Mouse (Mus musculus) layer of hippocampus, adult 18-20 months (tissue): Measurements from ENCODE around the gene Plxna1. TPM values are rescaled to one million over a fixed set of nuclear protein-coding genes. Genes with fewer than 3 reads are reported as not detected.

ENCODE experiments used
- DNase-seq, 2 experiments: peaks; one replicate each; pipeline ENCODE4 v3.0.0; 2022; ENCODE audit warnings: low spot score in 2 of 2
- total RNA-seq, 2 experiments: library from RNA; stranded (reverse); gene quantifications; 2 replicates each; pipeline ENCODE4 v1.2.3; 2021

The Plxna1 gene
- total RNA-seq, 2 experiments from 2014 or later: 112 to 119 TPM

DNA sequence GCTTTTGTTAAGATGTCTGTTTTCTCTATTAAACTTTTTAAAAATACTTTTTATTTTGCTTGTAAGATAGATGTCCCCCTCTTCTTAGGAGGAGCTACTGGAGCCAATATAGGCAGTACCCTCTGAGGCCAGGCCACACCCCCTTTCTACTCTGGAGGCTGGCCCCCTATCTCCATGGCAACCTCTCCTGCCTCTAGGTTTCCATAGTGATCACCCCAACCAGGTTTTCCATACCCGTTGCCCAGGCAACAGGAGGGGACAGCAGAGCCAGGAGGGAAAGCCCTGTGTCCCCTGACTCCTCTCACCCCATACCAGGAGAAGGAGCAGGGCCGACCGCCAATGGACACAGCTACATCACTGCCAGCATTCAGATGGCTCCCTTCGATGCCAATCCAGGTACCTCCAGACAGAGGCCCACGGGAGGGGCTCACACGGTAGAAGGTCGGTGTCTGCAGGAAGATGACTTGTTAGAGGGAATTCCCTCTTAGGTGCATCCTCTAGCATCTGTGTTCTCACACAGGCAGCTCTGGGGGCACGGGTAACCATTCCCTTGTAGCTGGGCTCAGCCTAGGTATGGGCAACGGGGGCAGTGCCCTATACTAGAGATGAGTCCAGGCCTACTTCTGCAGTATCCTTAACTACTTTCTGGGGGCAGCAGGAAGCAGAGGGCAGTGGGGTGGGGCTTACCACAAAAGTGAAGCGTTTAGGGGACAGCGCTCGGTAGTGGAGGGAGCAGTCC is 28.3 kb downstream of the Plxna1 start:
- no peak for DNase-seq

DNA sequence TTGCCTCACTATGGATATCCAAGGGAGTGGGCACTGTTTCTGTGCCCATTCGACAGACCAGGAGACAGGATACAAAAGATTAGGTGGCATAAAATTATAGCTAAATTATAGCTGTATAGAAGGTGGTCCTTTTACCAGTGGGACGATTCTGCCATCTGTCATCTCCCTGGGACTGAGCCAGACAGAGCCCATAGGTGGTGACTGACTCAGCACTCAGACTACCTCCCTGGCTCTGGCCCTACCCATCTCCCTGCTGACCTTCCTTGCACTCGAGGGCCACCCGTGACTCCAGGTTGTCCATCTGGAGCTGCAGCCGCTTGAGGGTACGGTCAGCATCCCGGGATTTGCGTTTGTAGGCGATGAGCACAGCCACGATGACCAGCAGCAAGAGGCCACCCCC is 31.5 kb downstream of the Plxna1 start:
- DNase-seq: no peak

DNA sequence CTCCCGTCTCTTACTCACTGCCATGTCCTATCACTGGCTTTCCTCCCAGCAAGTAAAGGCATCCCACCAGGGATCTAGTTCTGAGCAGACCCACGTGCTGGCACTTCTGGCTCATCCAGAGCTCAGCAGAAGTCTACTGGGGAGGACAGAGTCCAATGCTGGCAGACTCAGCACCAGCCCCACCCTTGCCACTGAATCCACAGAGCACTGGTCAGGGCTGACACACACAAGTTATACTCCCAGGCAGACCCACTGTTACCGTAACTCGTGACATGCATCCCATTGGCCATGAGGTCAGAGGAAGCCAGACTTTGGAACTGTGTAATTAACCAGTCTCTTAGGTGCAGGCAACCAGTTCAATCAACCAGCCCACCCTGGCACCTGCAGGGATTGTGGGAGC is 33.8 kb downstream of the Plxna1 start:
- DNase-seq: no peak

DNA sequence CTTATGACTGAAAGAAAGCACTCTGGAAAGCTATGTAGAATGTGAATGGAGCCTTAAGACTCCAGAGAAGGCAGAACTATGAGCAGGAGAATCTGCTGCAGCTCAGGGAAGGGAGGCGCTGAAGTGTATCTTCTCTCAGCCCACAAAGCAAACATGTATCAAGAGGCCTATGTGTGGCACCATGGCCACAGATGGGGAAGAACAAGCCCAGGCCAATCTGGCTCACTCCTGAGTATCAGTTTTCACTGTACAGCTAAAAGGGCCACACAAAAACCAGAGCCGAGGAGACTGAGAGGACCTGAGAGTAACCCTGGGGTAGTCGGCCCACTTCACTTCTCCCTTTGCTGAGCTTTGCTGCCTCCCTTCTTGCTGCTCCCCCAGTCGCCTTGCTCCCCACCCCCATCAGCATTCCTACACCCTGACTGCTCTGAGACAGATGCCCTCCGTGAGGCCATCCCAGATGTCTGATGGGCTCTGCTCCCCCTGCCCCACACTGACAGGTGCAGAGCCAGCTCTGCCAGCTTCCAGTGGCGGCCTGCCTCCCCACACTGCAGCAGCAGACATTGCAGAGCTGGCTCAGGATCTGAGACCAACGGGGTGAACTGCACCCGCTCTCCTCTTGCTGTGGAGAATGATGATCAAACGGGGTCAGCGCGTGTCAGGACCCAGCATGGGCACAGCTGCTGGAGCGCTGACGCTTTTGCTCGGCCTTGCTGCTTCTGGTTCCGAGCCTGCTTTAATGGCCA is 34.5 kb downstream of the Plxna1 start:
- DNase-seq: no peak

DNA sequence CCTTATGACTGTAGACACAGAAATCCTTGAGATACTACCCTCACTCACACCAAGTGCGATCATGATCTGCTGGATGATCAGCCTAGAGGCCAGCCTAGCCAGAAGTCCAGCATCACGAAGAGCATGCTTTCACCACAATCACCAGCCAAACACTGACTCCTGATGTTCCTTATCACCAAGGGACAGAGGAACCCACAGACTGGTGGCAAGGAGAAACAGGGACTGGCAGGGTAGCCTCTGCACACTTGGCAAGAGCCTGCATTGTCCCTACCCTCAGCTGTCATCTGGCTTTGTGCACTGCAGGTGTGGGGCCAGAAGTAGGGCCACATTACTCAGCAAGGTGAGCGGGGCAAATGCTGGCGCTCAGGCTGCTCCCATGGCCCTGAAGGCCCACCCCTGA is 37.6 kb downstream of the Plxna1 start:
- DNase-seq: no peak

DNA sequence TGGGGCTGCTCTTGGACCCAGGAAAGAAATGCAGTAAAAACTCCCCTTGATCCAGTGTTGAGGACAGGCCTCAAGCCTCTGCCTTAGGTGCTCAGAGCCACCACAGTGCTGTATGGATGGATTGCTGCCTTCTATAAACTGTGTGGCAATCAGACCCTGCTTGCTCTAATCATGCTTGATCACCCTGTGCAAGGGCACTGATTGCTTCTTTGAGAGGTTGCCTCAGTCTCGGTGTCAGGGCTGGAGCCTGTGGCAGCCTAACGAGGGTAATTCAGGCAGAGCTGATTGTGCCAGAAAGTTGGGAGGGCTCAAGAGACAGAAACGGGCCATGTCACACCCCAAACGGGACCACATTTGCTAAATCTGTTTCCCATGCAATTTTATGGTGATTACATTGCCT is 47.2 kb downstream of the Plxna1 start:
- no peak for DNase-seq

DNA sequence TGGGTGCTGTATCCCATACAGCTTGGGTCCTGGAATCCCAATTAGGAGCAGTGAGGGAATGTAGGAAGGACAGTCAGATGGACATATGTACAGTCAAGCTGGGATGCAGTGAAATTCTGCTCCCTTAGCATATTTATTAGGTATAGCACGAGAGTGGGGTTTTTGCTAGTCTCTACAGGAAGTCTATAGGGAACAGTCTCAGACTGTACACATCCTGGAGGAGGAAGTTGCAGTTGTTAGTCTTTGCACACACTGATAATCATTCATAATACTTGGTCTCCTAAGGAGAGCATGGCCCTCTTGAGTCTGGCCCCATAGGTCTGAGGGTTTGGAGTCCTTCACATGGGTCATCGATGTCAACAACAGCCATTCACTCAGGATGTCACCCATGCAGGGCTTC is 50.9 kb downstream of the Plxna1 start:
- no peak for DNase-seq

DNA sequence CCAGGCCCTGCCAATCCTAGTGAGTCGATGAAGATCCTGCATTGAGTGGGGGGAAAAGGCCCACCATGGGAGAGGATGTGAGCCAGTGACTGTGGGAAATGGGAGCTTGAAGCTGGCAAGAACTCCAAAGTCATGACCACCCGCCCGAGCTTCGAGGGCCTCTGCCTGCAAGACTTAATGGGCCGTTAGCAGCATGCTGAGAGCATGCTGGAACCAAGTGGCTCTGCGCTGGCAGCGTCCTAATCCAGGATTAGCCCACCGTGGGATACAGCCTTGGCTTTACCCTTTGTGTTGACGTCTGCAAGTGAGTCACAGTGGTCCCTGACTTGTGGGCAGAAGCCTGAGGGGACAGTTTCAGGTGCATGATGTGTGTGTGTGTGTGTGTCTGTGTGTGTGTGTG is 52.2 kb downstream of the Plxna1 start:
- DNase-seq: no peak

DNA sequence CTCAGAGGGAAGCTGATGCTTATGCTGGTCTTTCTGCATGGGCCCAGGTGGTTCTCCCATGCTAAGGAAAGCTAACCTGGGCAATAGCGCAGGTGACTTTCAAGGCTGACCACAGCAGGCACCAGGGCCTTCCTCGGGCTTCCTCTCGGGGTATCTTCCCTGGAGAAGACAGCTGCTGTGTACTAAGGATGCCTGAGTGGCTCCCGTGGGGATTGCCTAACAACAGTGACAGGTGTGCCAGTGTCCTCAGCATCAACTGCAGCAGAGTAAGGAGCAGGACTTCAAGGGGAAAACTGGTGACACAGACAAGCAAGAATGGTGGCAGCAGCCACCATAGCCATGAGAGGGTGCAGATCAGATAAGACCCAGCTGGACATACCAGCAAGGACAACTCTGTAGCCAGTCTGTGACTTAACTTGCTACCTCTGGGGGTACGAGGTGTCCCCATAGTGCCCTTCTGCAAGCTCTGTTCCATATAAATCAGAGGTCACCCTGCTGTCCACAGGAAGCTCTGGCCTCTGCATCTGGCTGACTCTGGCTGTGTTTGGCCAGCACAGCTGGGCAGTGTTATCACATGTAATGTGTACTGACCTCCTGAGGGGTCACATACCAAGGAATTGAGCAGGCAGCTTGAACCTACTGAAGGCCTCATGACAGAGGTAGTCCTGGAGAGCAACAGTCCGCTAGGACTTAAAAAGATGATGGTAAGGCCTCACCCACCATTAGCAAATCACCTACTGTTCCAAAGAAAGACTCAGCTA is 54.0 kb downstream of the Plxna1 start:
- no peak for DNase-seq

DNA sequence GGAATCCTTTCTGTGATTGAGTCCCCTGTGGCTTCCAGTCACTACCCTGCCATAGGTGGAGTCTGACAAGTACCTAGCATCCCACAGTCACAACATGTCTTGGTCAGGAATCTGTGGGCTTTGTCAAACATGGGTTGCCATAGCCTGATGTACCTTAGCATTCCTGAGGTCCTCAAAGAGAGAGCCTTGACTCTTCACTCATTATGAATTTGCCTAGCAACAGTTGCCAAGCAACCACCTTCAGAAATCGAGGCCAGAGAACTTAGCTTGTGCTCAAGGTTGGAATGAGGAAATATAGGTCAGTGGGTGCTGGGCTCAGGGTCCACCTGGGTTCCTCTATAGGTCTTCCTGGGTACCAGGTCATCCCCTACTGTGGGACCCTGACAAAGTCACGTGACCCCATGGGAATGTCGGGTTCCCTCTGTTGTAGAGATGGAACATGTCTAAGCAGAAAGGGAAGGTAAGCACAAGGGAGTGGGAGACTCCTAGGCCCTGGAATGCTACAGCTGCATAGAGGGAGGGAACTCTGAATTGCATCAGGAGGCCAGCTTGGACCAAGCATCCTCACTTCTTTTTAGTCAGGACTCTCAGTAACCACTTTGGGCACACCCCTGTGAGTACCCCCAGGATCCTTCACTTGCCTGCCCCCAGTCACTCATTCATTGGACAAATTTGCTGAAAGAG is 57.9 kb downstream of the Plxna1 start:
- DNase-seq: peak in 1 of 2 experiments; percentile 48

DNA sequence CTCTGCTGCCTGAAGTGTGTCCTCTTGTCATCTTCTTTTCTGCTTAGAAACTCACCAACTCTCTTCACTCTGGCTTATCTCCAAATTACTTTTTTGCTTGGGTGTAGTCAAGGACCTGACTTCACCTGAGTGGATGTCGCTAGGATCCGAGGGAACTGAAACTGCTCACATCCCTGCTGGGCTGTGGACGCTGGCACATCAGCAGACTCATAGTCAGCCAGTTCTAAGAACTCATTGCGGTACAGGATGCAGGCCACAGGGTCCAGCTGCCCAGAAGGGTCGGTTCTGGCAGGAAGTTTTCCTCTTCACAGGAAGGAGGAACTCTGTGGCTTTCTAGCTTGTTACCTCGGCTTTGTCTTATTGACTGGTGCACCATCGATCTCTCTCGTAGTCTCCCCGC is 62.6 kb downstream of the Plxna1 start:
- DNase-seq: no peak

DNA sequence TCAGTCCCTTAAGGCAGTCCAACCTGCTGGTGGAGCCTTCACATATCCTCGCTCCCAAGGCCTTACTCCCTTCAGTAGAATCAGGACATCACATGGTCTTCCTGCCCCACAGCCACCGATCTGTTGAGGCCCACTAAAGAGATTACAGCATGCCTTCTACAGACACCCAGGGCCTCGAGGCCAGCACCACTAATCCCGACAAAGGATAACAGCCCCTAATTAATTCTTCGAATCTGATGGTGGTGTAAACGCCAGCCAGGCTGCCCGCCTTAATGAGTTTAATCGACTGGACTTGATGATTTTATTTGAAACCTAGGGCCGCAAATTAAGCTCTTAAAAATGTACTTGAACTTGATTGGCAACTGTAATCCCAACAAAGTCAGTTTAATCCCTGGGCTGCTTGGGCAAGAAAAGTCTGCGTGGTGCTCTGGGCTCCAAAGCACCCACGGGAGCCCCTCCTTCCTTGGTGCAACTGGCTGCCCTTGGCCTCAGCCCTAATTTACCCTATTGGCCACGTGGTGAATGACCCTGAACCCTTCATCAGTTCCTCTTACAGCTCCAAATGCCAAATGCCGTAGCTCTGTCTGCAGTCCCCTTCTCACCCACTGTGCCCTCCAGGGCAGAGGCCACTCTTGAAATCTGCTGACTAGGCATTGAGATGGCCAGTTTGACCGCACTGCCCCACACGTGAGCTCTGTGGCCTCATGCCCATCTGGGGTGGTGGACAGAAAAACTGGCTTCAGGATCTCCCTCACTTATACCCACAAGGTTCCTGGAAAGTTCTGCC is 65.3 kb downstream of the Plxna1 start:
- no peak for DNase-seq

DNA sequence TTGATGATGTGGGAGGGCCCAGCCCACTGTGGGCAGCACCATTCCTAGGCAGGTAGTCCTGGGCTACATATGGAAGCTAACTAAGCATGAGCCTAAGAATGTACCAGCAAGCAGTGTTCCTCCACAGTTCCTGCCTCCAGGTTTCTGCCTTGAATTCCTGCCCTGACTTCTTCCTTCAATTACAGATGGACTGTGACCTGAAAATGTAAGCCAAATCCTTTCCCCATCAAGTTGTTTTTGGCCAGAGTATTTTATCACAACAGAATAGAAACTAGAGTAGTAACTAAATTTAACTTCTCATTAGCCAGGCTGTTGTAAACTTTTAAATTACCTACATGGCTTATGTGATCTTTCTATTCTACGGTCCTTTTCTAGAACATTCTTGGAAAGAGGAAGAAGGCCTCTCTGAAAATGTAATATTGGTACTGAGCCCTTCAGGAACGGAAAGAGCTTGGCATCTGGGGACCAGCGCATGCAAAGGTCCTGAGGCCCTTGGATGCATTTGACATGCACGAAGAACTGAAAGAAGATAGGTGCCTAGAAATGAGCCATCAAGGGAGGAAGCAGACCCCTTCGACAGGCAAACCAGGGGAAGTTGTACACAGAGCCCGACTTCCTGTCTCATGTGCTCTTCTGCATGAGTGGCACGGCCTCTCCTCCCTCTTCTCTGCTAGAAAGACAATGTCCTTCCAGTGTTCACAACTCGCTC is 66.3 kb downstream of the Plxna1 start:
- DNase-seq: no peak

DNA sequence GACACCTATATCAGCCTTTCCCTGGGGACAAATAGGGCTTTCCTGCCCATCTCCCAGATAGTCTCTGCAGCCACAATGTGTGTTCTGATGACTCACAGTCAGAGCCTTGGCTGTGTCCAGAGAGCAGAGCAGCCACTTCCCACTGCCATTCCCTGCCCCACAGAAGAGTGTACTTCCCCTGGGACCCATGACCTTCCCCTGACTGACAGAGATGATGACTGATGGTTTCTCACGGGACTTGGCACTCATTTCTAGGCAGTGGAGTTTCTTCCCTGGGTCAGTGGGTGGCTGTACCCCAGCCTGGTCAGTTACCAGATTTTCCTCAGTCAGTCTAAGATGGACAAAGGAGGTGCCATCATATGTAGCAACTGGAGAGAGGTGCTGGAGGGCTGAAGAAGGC is 67.8 kb downstream of the Plxna1 start:
- DNase-seq: no peak

DNA sequence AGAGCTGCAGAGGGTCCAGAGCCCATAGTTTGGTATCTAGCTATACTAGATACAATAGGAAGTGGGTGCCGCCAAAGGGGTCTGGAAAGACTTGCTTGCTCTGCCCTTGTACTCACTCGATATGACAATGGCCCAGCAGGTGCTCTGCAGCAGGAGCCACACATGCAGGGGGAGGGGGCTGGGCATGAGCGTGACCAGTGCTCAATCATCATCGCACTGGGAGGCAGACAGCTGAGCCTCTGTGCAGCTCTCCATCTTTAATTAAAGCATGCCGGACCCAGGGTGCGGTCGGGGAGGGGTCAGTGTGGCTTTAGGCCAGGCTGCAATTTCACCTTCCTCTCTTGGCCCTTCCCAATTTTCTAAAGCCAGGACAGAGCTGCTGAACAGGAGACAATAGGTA is 70.9 kb downstream of the Plxna1 start:
- DNase-seq: no peak

DNA sequence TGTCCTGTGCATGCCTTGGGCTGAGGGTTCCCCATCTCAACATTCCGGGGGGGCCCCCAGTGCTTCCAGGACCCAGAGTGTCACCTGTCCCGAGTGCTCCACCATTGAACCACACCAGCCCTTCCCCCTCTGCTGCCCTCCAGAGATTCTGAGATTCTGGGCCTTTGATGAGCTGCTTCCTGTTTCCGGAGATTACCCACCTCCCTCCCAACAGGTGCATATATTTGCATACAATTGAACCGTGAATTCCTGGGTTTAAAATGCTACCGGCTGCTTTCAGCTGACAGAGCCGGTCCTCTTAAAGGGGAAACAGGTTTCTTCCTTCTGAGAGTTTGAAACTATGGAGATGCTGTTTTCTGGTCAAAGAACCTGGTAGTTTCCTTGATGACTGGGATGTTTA is 74.3 kb downstream of the Plxna1 start:
- no peak for DNase-seq

DNA sequence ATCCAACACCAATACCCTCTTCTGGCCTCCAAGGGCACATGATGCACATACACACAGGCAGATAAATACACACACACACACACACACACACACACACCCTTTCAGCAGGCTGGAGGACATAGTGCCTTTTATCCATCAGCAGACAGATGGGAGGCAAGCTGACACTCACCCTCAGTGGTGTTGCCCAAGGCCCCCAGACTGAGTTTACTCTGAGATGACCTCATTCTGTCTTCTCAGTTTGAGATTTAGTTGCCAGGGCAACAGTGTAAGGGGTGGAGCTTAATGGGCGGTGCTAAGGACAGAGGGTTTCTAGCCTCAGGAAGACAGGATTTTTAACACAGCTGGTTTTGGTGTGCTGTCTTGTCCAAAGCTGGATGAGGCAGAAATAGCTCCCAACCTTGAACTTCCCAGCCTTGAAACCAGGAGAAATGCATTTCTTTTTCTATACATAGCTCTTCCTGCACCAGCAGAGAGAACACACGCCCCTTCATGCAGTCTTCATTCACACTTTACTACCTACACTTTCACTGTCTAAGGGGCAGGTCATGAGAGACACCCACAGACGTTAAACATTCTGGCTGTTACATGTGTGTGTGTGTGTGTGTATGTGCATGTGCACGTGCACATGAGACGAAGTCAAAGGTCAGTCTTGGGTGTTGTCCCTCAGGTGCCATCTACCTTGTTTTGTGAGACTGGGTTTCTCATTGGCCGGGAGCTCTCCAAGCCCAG is 75.6 kb downstream of the Plxna1 start:
- no peak for DNase-seq

DNA sequence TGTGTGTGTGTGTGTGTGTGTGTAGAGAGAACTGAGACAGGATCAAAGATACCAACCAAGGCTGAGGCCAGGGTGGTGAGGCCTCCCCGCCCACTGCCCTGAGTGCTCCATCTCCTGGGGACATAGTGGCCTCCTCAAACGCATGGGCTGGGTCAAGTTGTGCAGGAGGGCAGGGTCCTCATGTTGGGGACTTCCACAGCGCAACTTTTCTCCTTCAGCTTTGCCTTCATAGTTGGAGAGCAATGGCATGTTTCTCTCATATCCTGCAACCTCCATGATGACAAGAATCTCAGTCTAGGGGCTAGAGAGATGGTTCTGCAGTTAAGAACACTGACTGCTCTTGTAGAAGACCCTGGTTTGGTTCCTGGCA is 76.1 kb downstream of the Plxna1 start:
- no peak for DNase-seq

DNA sequence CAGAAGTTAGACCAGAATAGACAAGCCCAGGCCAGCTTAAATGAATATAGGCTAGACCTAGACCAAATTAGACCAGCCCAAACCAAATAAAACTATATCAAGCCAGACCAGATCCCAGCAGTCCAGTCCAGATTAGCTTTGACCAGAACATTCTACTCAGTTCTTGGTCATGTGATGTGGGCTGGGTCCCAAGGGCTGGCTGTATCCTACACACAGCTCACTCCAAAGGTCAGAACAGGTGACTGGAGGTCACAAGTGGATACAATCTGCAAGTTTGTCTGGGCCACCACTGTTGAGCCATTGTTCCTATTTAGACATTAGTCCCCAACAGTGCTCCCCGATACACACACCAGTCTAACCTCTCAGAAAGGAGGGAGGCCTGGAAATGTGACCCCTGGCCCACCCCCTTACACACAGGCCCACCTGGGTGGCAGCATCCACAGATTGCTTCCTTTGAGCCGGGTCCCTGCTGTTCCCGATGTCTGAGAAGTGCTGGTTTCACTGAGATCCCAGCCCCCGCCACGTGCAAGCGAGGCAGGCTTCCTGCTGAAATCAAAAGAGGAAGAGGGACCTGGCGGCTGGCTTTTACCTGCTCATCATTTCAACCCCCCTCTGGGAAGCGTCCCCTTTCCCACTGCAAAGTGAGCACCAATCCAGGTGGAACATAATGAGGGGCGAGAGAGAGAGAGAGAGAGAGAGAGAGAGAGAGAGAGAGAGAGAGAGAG is 76.7 kb downstream of the Plxna1 start:
- DNase-seq: no peak
